Comparison of ENCODE assay signal across 8 mouse cellular contexts in genomic region chr1:37272464-37272863, GRCm38 (mm10). TPM values are rescaled to one million over a fixed set of nuclear protein-coding genes. Genes with fewer than 3 reads are reported as not detected.
DNase-seq lines count a peak whose midpoint lies in the region; ATAC-seq lines count a peak whose summit lies in the region.

No protein-coding gene starts in this region.

- H3K27ac ChIP-seq in midbrain, embryonic 14.5 days (replicated peaks; ENCODE audit: low read depth, low read length) = no peak overlapping the region
- H3K27ac ChIP-seq in stomach, embryonic 15.5 days = no peak overlapping the region

- H3K4me3 ChIP-seq in midbrain, embryonic 14.5 days (replicated peaks; ENCODE audit: low read depth, low read length) = no peak overlapping the region
- H3K4me3 ChIP-seq in stomach, embryonic 15.5 days (replicated peaks) = no peak overlapping the region

- H3K4me2 ChIP-seq in midbrain, embryonic 14.5 days (ENCODE audit: low read length) = no peak overlapping the region
- H3K4me2 ChIP-seq in stomach, embryonic 15.5 days = no peak overlapping the region

- H3K9me3 ChIP-seq in midbrain, embryonic 14.5 days (ENCODE audit: control insufficient read depth, low read length) = no peaks in the 10 kb centered on the region
- no peaks in the 10 kb centered on the region for H3K9me3 ChIP-seq in stomach, embryonic 15.5 days

- WGBS in midbrain, embryonic 14.5 days = 8% methylated on average over 7 of the region's 7 CpGs
- WGBS in stomach, embryonic 15.5 days = 3% methylated on average over 7 of the region's 7 CpGs

- intact Hi-C loops in left cerebral cortex, postnatal 10 days (cut with DNase I) = loop anchor here (2.0 to 10.0 kb wide), 4 partner anchors 102 to 365 kb away; no protein-coding TSS in a partner anchor

- H3K36me3 ChIP-seq in midbrain, embryonic 14.5 days (ENCODE audit: control insufficient read depth, insufficient read depth, low read length) = no peaks in the 10 kb centered on the region
- H3K36me3 ChIP-seq in stomach, embryonic 15.5 days = no peaks in the 10 kb centered on the region

- ATAC-seq in midbrain, embryonic 14.5 days (ENCODE audit: low FRiP score, low TSS enrichment) = no peak
- peak; percentile 27; the same call in 1 of the 2 replicates for ATAC-seq in stomach, embryonic 15.5 days (ENCODE audit: insufficient read depth, low FRiP score, low read depth)

- peak; percentile 50 for DNase-seq in urinary bladder, postnatal 25 days (ENCODE audit: low spot score)
- no peak for DNase-seq in urinary bladder, postnatal 10 days (ENCODE audit: low spot score)
- peak; percentile 58 to 72 for DNase-seq in cerebellum, adult 18-20 months
- peak; percentile 20 to 57 for DNase-seq in frontal cortex, postnatal 10 days (ENCODE audit: low spot score in 2 of 2)
- DNase-seq in hindlimb bud, embryonic 11.5 days (ENCODE audit: extremely low spot score, low read depth, low spot score) = peak; percentile 73
- DNase-seq in left cerebral cortex, postnatal 10 days (ENCODE audit: extremely low spot score in 1 of 2, low spot score in 2 of 2) = peak; percentile 50 to 64
- peak; percentile 91 for DNase-seq in midbrain, embryonic 14.5 days

- no peak overlapping the region for H3K9ac ChIP-seq in midbrain, embryonic 14.5 days (replicated peaks; ENCODE audit: low read length)
- H3K9ac ChIP-seq in stomach, embryonic 15.5 days = no peak overlapping the region

- H3K4me1 ChIP-seq in midbrain, embryonic 14.5 days (ENCODE audit: control insufficient read depth, insufficient read depth, low read length) = no peaks in the 10 kb centered on the region
- no peaks in the 10 kb centered on the region for H3K4me1 ChIP-seq in stomach, embryonic 15.5 days

- no peaks in the 10 kb centered on the region for H3K27me3 ChIP-seq in midbrain, embryonic 14.5 days (ENCODE audit: control insufficient read depth, insufficient read depth, low read length)
- H3K27me3 ChIP-seq in stomach, embryonic 15.5 days (replicated peaks) = no peaks in the 10 kb centered on the region; the same call in 1 of the 2 replicates

RNA-seq across cellular contexts. Expression of gene Inpp4a, which starts 27.2 kb away (rescaled TPM):
- 100 to 1,000 TPM; 138 TPM for total RNA-seq in left cerebral cortex, postnatal 10 days (2021)
- 68.1 and 83.4 TPM in 2 replicates for polyA plus RNA-seq in midbrain, embryonic 14.5 days (2014; fragmentation: Nextera tagmentation; extraction: Ambion mirVana)
- 18.8 and 19.1 TPM in 2 replicates for polyA plus RNA-seq in stomach, embryonic 15.5 days (2015; fragmentation: Nextera tagmentation; extraction: Ambion mirVana)

RNA-seq across cellular contexts. Expression of gene Cnga3, which starts 58.2 kb away (rescaled TPM):
- total RNA-seq in left cerebral cortex, postnatal 10 days (2021) = under 1 TPM; 0.22 to 0.47 TPM
- 0.22 and 0.32 TPM in 2 replicates for polyA plus RNA-seq in midbrain, embryonic 14.5 days (2014; fragmentation: Nextera tagmentation; extraction: Ambion mirVana)
- 0.74 and 0.75 TPM in 2 replicates for polyA plus RNA-seq in stomach, embryonic 15.5 days (2015; fragmentation: Nextera tagmentation; extraction: Ambion mirVana)
